In the genomic region with DNA sequence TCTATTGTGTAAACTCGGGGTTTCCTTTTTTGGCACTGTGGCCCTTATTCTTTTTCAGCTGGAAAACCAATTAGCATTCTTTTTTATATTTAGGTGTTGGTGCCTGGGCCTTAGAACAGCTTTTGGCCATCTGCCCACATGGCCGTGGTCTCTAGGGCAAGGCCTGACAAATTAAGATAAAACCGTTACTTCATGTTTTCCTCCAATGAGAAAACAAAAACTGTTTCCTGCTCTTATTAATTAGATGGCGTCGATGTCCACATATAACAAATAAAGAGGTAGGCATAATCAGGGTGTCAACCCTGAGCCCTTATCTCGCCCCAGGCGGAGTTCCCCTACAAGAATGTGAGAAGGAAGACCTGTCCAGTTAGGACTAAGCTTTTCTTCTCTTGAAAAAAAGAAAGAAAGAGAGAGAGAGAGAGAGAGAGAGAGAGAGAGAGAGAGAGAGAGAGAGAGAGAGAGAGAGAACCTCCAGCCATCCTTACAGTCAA, we compare ENCODE assay signal across 9 mouse cellular contexts.
DNase-seq lines count a peak whose midpoint lies in the region; ATAC-seq and TF ChIP-seq lines count a peak whose summit lies in the region.
"Had no signal": no experiment of that assay in that cellular context is flagged by ENCODE, and none has a peak within 500 bp of the region (broad histone marks: within the 10 kb centered on the region; RNA-seq: fewer than 3 reads in every experiment).

No protein-coding gene starts in this region.

- no peak overlapping the region; the same call in 1 of the 2 replicates for H3K4me2 ChIP-seq in forebrain, embryonic 11.5 days (ENCODE audit: low read depth, low read length, severe bottlenecking)
- no peak overlapping the region; the same call in 1 of the 2 replicates for H3K4me2 ChIP-seq in hindbrain, embryonic 11.5 days (replicated peaks; ENCODE audit: low read depth, low read length)
- peak overlapping the region; percentile 43 for H3K4me2 ChIP-seq in midbrain, embryonic 13.5 days (replicated peaks)

- TF ChIP-seq CTCF in left cerebral cortex, adult 2 months (IDR thresholded peaks at IDR 0.05) = no peak

- H3K9me3 ChIP-seq in forebrain, embryonic 11.5 days (ENCODE audit: control insufficient read depth, low read length) = no peaks in the 10 kb centered on the region
- H3K9me3 ChIP-seq in hindbrain, embryonic 11.5 days (ENCODE audit: control insufficient read depth, low read length) = no peaks in the 10 kb centered on the region
- no peaks in the 10 kb centered on the region for H3K9me3 ChIP-seq in midbrain, embryonic 13.5 days

- intact Hi-C loops in left cerebral cortex, adult 2 months (cut with DNase I) = no loop called here

- H3K4me3 ChIP-seq in left cerebral cortex, adult 2 months = peak overlapping the region; percentile 14
- H3K4me3 ChIP-seq in forebrain, embryonic 11.5 days (ENCODE audit: low read depth, low read length) = no peak overlapping the region
- H3K4me3 ChIP-seq in hindbrain, embryonic 11.5 days (ENCODE audit: low read depth, low read length) = no peak overlapping the region
- peak overlapping the region; percentile 19; the same call in 1 of the 2 replicates for H3K4me3 ChIP-seq in midbrain, embryonic 13.5 days (replicated peaks)

- no peak for DNase-seq in left cerebral cortex, adult 2 months (ENCODE audit: extremely low spot score in 1 of 2, low spot score in 2 of 2)
- DNase-seq in left cerebral cortex, adult 18-20 months (ENCODE audit: low spot score in 2 of 2) = no peak
- DNase-seq in forebrain, embryonic 11.5 days (ENCODE audit: low spot score) = no peak
- DNase-seq in hindbrain, embryonic 11.5 days (ENCODE audit: low spot score) = no peak
- no peak for DNase-seq in T-cell, adult 2 months (ENCODE audit: low spot score)
- DNase-seq in embryo, embryonic 9.5 days (ENCODE audit: extremely low spot score) = no peak
- DNase-seq in spleen, postnatal 10 days (ENCODE audit: low spot score in 2 of 2) = no peak

- no peaks in the 10 kb centered on the region for H3K27me3 ChIP-seq in forebrain, embryonic 11.5 days (ENCODE audit: control insufficient read depth, insufficient read depth, low read length)
- no peaks in the 10 kb centered on the region for H3K27me3 ChIP-seq in hindbrain, embryonic 11.5 days (ENCODE audit: control insufficient read depth, insufficient read depth, low read length)
- H3K27me3 ChIP-seq in midbrain, embryonic 13.5 days = no peaks in the 10 kb centered on the region
- H3K27me3 ChIP-seq: Patski had no signal

- H3K27ac ChIP-seq in left cerebral cortex, adult 2 months = peak overlapping the region; percentile 67
- H3K27ac ChIP-seq in forebrain, embryonic 11.5 days (ENCODE audit: low read depth, low read length) = no peak overlapping the region
- H3K27ac ChIP-seq in hindbrain, embryonic 11.5 days (ENCODE audit: low read depth, low read length) = no peak overlapping the region
- peak overlapping the region; percentile 81 for H3K27ac ChIP-seq in midbrain, embryonic 13.5 days

- WGBS in forebrain, embryonic 11.5 days = 40% methylated on average over 7 of the region's 7 CpGs
- WGBS in hindbrain, embryonic 11.5 days = 47% methylated on average over 7 of the region's 7 CpGs
- 28% methylated on average over 7 of the region's 7 CpGs for WGBS in midbrain, embryonic 13.5 days

- H3K4me1 ChIP-seq in forebrain, embryonic 11.5 days (replicated peaks; ENCODE audit: control insufficient read depth, insufficient read depth, low read length) = peaks cover 6% of the 10 kb centered on the region; the same call in 1 of the 2 replicates
- no peaks in the 10 kb centered on the region for H3K4me1 ChIP-seq in hindbrain, embryonic 11.5 days (replicated peaks; ENCODE audit: control insufficient read depth, insufficient read depth, low read length)
- H3K4me1 ChIP-seq in midbrain, embryonic 13.5 days (replicated peaks) = peaks cover 29% of the 10 kb centered on the region

- no peak overlapping the region for H3K9ac ChIP-seq in forebrain, embryonic 11.5 days (ENCODE audit: low read length)
- H3K9ac ChIP-seq in hindbrain, embryonic 11.5 days (ENCODE audit: low read depth, low read length) = no peak overlapping the region
- no peak overlapping the region for H3K9ac ChIP-seq in midbrain, embryonic 13.5 days (replicated peaks)

- H3K36me3 ChIP-seq in forebrain, embryonic 11.5 days (ENCODE audit: control insufficient read depth, insufficient read depth, low read length) = no peaks in the 10 kb centered on the region
- no peaks in the 10 kb centered on the region for H3K36me3 ChIP-seq in hindbrain, embryonic 11.5 days (ENCODE audit: control insufficient read depth, insufficient read depth, low read length)
- H3K36me3 ChIP-seq in midbrain, embryonic 13.5 days = no peaks in the 10 kb centered on the region

- ATAC-seq in forebrain, embryonic 11.5 days (replicated peaks; ENCODE audit: low FRiP score) = peak; percentile 60
- ATAC-seq in hindbrain, embryonic 11.5 days (ENCODE audit: low FRiP score) = peak; percentile 37
- ATAC-seq in midbrain, embryonic 13.5 days = peak; percentile 17; the same call in 1 of the 2 replicates

Comparison
In these comparisons a context has a peak if more than half of its experiments do, and no peak if none do; other contexts are left out.
1. H3K27ac ChIP-seq: peak in left cerebral cortex, adult 2 months (single experiment) and midbrain, embryonic 13.5 days (single experiment); none in forebrain, embryonic 11.5 days (single experiment) and hindbrain, embryonic 11.5 days (single experiment).
2. H3K4me3 ChIP-seq: peak in left cerebral cortex, adult 2 months (single experiment) and midbrain, embryonic 13.5 days (single experiment); none in forebrain, embryonic 11.5 days (single experiment) and hindbrain, embryonic 11.5 days (single experiment).
3. Peak in every context shown above with its lines, with median percentiles within 50 percentile points of each other: ATAC-seq.